20 mouse cellular contexts compared by ENCODE assay signal in the genomic region with DNA sequence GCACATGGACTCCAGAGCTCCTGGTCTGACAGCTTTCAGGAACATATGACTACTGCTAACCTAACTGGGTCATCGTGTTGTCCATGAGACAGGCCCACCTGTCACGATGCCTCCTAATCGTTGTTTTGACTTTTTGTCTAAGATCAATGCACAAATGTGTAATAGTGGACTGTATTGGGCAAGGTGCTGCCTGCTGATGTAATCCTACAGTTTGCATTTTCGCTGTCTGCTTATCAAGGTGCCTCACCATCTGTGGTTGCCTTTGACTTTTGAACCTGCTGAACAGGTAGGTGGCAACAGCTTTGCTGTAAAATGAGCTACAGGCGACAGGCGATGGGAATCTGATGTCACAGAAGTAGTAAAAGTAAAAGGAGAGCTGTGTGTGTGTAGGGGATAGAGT.
"Had no signal": no experiment of that assay in that cellular context is flagged by ENCODE, and none has a peak within 500 bp of the region (broad histone marks: within the 10 kb centered on the region; RNA-seq: fewer than 3 reads in every experiment).

No protein-coding gene starts in this region.

- DNase-seq: lung, adult 2 months; lung, postnatal 14 days; lung, postnatal 36 days; retina, postnatal 1 day; right cerebral cortex, adult 18-20 months; right cerebral cortex, postnatal 25 days; right cerebral cortex, postnatal 4 days; spleen, adult 18-20 months; thymus, adult 18-20 months; thymus, postnatal 14 days; thymus, postnatal 36 days had no signal

- H3K4me1 ChIP-seq: midbrain, embryonic 13.5 days; midbrain, embryonic 15.5 days had no signal

- H3K27me3 ChIP-seq: lung, embryonic 15.5 days; midbrain, embryonic 13.5 days; midbrain, embryonic 15.5 days; neural tube, embryonic 13.5 days; neural tube, embryonic 15.5 days had no signal

- H3K4me2 ChIP-seq: lung, embryonic 15.5 days; midbrain, embryonic 11.5 days; midbrain, embryonic 13.5 days; midbrain, embryonic 15.5 days; neural tube, embryonic 13.5 days; neural tube, embryonic 15.5 days had no signal

- H3K9me3 ChIP-seq: lung, embryonic 15.5 days; midbrain, embryonic 13.5 days; midbrain, embryonic 15.5 days; neural tube, embryonic 13.5 days; neural tube, embryonic 15.5 days had no signal

- H3K36me3 ChIP-seq: lung, embryonic 15.5 days; midbrain, embryonic 13.5 days; midbrain, embryonic 15.5 days; neural tube, embryonic 13.5 days; neural tube, embryonic 15.5 days had no signal

- H3K4me3 ChIP-seq: lung, embryonic 15.5 days; megakaryocyte, embryonic 14.5 days; midbrain, embryonic 13.5 days; midbrain, embryonic 15.5 days; neural tube, embryonic 13.5 days; neural tube, embryonic 15.5 days had no signal

- H3K27ac ChIP-seq: lung, embryonic 15.5 days; macrophage; midbrain, embryonic 13.5 days; midbrain, embryonic 15.5 days; neural tube, embryonic 13.5 days; neural tube, embryonic 15.5 days had no signal

- H3K9ac ChIP-seq: lung, embryonic 15.5 days; midbrain, embryonic 13.5 days; midbrain, embryonic 15.5 days; neural tube, embryonic 13.5 days; neural tube, embryonic 15.5 days had no signal

- ATAC-seq: lung, postnatal 0 days; midbrain, embryonic 13.5 days; midbrain, embryonic 15.5 days had no signal
